Mouse (Mus musculus) CH12.LX (cell line): ENCODE results near the gene Cdc45. TPM values are rescaled to one million over a fixed set of nuclear protein-coding genes. Genes with fewer than 3 reads are reported as not detected.

Source experiments
- DNase-seq: peaks from one replicate; pipeline ENCODE4 v3.0.0-alpha.2; 2013; ENCODE audit errors: extremely low read depth
- H3K27ac ChIP-seq: 2 replicates; pipeline ENCODE4 v1.5.1; 2012; ENCODE audit warnings: low read depth, mild to moderate bottlenecking, control low read depth, moderate library complexity; ENCODE audit not compliant: insufficient read depth
- H3K27me3 ChIP-seq: replicated peaks from 2 replicates; pipeline ENCODE3; 2012; ENCODE audit warnings: inconsistent platforms
- H3K36me3 ChIP-seq, 2 experiments: replicated peaks in 1 of 2; 2 replicates each; pipeline versions ENCODE3 to v1.6.1; 2012; ENCODE audit warnings: inconsistent platforms in 1 of 2, low read length in 1 of 2, mild to moderate bottlenecking in 1 of 2, mixed read lengths in 1 of 2, moderate library complexity in 1 of 2; ENCODE audit not compliant: control insufficient read depth in 1 of 2, insufficient read depth in 1 of 2
- H3K4me1 ChIP-seq, 2 experiments: 2 replicates each; pipeline ENCODE4 v1.6.1; 2012; ENCODE audit warnings: inconsistent platforms in 1 of 2, moderate library complexity in 1 of 2; ENCODE audit not compliant: insufficient read depth in 2 of 2, control insufficient read depth in 1 of 2
- H3K4me2 ChIP-seq: 2 replicates; pipeline ENCODE4 v1.6.1; 2012; ENCODE audit warnings: low read depth, mild to moderate bottlenecking, control low read depth; ENCODE audit not compliant: poor library complexity, insufficient read depth, severe bottlenecking
- H3K4me3 ChIP-seq, 3 experiments: fragments of 150-350 bp in 1 of 3; sonication (generic) in 1 of 3; replicated peaks in 1 of 3; 2 replicates each; pipeline versions ENCODE3 to v1.5.1; 2011 to 2012; ENCODE audit warnings: low read depth in 2 of 3, low read length in 2 of 3, mild to moderate bottlenecking in 2 of 3, moderate library complexity in 2 of 3, control low read depth in 1 of 3, improper control_type of control experiment in 1 of 3, inconsistent platforms in 1 of 3, mixed read lengths in 1 of 3; ENCODE audit not compliant: poor library complexity in 1 of 3
- H3K79me2 ChIP-seq: replicated peaks from 2 replicates; pipeline ENCODE4 v1.6.1; 2012; ENCODE audit warnings: mild to moderate bottlenecking, moderate library complexity; ENCODE audit not compliant: control insufficient read depth, poor library complexity, insufficient read depth, severe bottlenecking; ENCODE audit errors: extremely low read depth
- H3K9ac ChIP-seq: 2 replicates; pipeline ENCODE4 v1.6.1; 2012; ENCODE audit warnings: low read depth, mild to moderate bottlenecking, control low read depth, moderate library complexity; ENCODE audit not compliant: insufficient read depth
- H3K9me3 ChIP-seq: replicated peaks from 2 replicates; pipeline ENCODE3; 2012; ENCODE audit warnings: low read length, inconsistent platforms, mixed read lengths
- CHD1 ChIP-seq: IDR thresholded peaks from 2 replicates; pipeline ENCODE4 v1.6.1; 2012; ENCODE audit warnings: low read depth, low read length, improper control_type of control experiment, inconsistent platforms
- CHD2 ChIP-seq: IDR thresholded peaks from 2 replicates; pipeline ENCODE4 v1.6.1; 2011; ENCODE audit warnings: low read length, improper control_type of control experiment
- E2F4 ChIP-seq: IDR thresholded peaks from 2 replicates; pipeline ENCODE4 v1.6.1; 2011; ENCODE audit warnings: low read depth, low read length, improper control_type of control experiment; ENCODE audit not compliant: insufficient replicate concordance
- ELF1 ChIP-seq: IDR thresholded peaks from 2 replicates; pipeline ENCODE4 v1.6.1; 2014; ENCODE audit warnings: low read depth, mild to moderate bottlenecking, inconsistent platforms, low read length, improper control_type of control experiment
- JUND ChIP-seq: conservative IDR thresholded peaks from 2 replicates; pipeline ENCODE4 v1.6.1; 2011; ENCODE audit warnings: low read depth, low read length, improper control_type of control experiment
- MAX ChIP-seq: IDR thresholded peaks from 2 replicates; pipeline ENCODE4 v1.6.1; 2011; ENCODE audit warnings: low read length, improper control_type of control experiment
- MXI1 ChIP-seq: IDR thresholded peaks from 2 replicates; pipeline ENCODE4 v1.6.1; 2011; ENCODE audit warnings: mild to moderate bottlenecking, low read depth, low read length, improper control_type of control experiment
- SIN3A ChIP-seq: IDR thresholded peaks from 2 replicates; pipeline ENCODE4 v1.6.1; 2012; ENCODE audit warnings: low read length, improper control_type of control experiment, inconsistent platforms
- TCF12 ChIP-seq: IDR thresholded peaks from 2 replicates; pipeline ENCODE4 v1.6.1; 2014; ENCODE audit warnings: low read depth, mild to moderate bottlenecking, inconsistent platforms, low read length, improper control_type of control experiment
- UBTF ChIP-seq: IDR thresholded peaks from 2 replicates; pipeline ENCODE4 v1.6.1; 2012; ENCODE audit warnings: low read depth, mild to moderate bottlenecking, inconsistent platforms, low read length, improper control_type of control experiment, moderate library complexity
- USF2 ChIP-seq: conservative IDR thresholded peaks from 2 replicates; pipeline ENCODE4 v1.6.1; 2011; ENCODE audit warnings: low read depth, low read length, improper control_type of control experiment
- ZKSCAN1 ChIP-seq: IDR thresholded peaks from 2 replicates; pipeline ENCODE4 v1.6.1; 2012; ENCODE audit warnings: low read depth, inconsistent platforms, low read length, improper control_type of control experiment, borderline replicate concordance
- ZMIZ1 ChIP-seq: IDR thresholded peaks from 2 replicates; pipeline ENCODE4 v1.6.1; 2012; ENCODE audit warnings: low read depth, mild to moderate bottlenecking, inconsistent platforms, low read length, improper control_type of control experiment
- dilution Hi-C: fragments of 300-500 bp; cut with MboI; formaldehyde crosslinking; loops from 2 replicates; pipeline ENCODE4 v1.14.3; 2020; ENCODE audit warnings: low sequenced_read_pairs; ENCODE audit not compliant: extremely low pct_unique_long_range_greater_than_20kb, extremely low pct_ligation_motif_present
- in situ Hi-C: fragments of 300-500 bp; cut with MboI; formaldehyde crosslinking; loops from 3 replicates; pipeline ENCODE4 v1.14.3; 2019; ENCODE audit warnings: low sequenced_read_pairs, low pct_ligation_motif_present, low pct_unique_long_range_greater_than_20kb, mixed read lengths
- polyA plus RNA-seq: library from polyadenylated mRNA; unstranded; fragments of >175 nt; gene quantifications from 2 replicates; pipeline ENCODE4 v1.2.1, GENCODE M21; 2012; ENCODE audit warnings: low read depth; ENCODE audit not compliant: insufficient read length
- total RNA-seq, 2 experiments: library from RNA; depleted of rRNA; stranded (reverse); fragments of 300-350 nt in 1 of 2; fragments of >200 nt in 1 of 2; gene quantifications; 2 replicates each; pipeline ENCODE4 v1.2.3; 2012 to 2014

Cdc45 gene
- total and polyA plus RNA-seq, 3 experiments = 117 to 144 (median 136) TPM

DNA sequence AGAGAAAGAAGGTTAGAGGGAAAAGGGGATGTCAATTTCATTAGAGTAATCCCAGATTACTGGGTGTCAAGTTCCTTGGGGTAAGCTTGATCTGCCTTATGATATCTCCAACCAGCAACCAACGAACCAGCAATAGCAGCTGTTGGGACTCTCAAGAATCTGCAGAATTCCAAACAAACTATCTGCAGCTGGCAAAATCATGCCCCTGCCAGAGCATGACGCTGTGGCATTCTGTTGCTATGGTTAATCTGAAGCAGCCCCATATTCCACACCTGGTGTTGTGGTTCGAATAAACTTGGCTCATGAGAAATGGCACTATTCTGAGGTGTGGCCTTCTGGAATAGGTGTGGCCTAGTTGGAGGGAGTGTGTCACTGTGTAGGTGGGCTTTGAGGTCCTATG is 48.8 kb downstream of the Cdc45 start:
- H3K36me3 ChIP-seq = no peaks in the 10 kb centered on the region
- TF ChIP-seq ZKSCAN1 (no peak), CHD2 (no peak), UBTF (no peak), MAX (no peak), USF2 (no peak)
- TF ChIP-seq, all 38 proteins: peak for 0
- no peaks in the 10 kb centered on the region for H3K4me1 ChIP-seq
- H3K27me3 ChIP-seq = no peaks in the 10 kb centered on the region
- DNase-seq = no peak
- H3K79me2 ChIP-seq = no peaks in the 10 kb centered on the region
- in situ Hi-C loops (no loop called here), dilution Hi-C loops (no loop called here)
- no peak overlapping the region for H3K9ac ChIP-seq
- H3K4me3 ChIP-seq = no peak overlapping the region
- H3K9me3 ChIP-seq = peaks cover 4% of the 10 kb centered on the region
- no peak overlapping the region for H3K4me2 ChIP-seq
- H3K27ac ChIP-seq = no peak overlapping the region

DNA sequence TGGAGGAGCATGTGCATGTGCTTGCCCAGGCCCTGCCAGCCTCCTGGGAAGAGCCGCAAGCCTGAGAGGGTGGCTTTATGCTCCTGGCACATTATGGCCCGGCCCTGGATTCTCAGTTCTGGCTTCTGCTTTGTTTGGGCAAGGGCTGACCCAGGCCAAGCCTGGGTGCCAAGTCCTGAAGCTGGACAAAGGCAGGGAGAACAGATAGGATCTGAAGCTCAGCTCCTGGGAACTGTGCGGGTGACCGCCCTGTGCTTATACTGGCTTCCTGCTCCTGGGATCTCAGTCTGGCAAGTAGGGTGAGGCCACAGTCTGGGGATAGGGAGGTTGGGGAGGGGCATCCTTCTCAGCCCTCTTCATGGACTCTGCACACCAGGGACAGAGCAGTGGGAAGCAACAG is 50.1 kb downstream of the Cdc45 start:
- H3K27ac ChIP-seq = no peak overlapping the region
- no peak for TF ChIP-seq MAX
- no peak for TF ChIP-seq TCF12
- TF ChIP-seq ZMIZ1 = no peak
- TF ChIP-seq CHD2 = no peak
- no peak for TF ChIP-seq JUND
- TF ChIP-seq, all 38 proteins: peak for 0
- H3K9me3 ChIP-seq = peaks cover 4% of the 10 kb centered on the region
- H3K4me3 ChIP-seq = no peak overlapping the region
- no peaks in the 10 kb centered on the region for H3K36me3 ChIP-seq
- dilution Hi-C loops = no loop called here
- in situ Hi-C loops = no loop called here
- no peak overlapping the region for H3K9ac ChIP-seq
- DNase-seq = no peak
- H3K27me3 ChIP-seq = no peaks in the 10 kb centered on the region
- H3K4me1 ChIP-seq = no peaks in the 10 kb centered on the region
- H3K4me2 ChIP-seq = no peak overlapping the region
- no peaks in the 10 kb centered on the region for H3K79me2 ChIP-seq

DNA sequence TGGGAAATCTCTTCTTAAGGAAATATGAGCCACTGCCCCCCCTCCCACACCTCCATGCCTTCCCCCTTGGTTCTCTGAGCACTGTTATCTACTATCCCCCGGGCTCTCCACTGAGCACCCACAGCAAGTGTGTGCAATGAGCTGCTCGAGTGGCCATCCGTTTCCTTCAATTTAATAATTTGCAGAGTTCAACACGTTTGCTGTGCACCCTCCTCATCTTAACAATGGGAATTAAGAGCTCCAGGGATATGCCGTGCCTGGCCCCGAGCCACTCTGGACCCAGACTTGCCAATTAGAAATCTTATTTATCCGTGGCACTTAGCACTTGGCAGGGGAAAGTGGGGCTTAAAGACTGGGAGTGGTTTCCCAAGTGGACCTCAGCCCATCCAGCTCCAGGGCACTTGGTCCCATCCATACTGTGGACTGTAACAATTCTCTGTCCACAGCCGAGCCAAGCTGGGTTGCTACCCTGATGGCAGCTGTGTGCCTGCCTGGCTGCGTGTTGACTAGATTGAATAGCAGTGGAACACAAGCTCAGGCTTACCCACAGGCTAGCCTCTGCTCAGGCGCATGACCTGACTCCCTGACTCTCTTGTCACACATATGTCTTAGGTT is 59.8 kb downstream of the Cdc45 start:
- DNase-seq = no peak
- H3K4me2 ChIP-seq = no peak overlapping the region
- no peaks in the 10 kb centered on the region for H3K36me3 ChIP-seq
- no peaks in the 10 kb centered on the region for H3K4me1 ChIP-seq
- in situ Hi-C loops (no loop called here), dilution Hi-C loops (no loop called here)
- H3K79me2 ChIP-seq = no peaks in the 10 kb centered on the region
- TF ChIP-seq USF2 = no peak
- TF ChIP-seq E2F4 = no peak
- no peak for TF ChIP-seq ELF1
- no peak for TF ChIP-seq CHD1
- TF ChIP-seq SIN3A = no peak
- TF ChIP-seq MXI1 = no peak
- no peak for TF ChIP-seq CHD2
- no peak for TF ChIP-seq ZKSCAN1
- H3K27ac ChIP-seq = no peak overlapping the region
- no peak overlapping the region for H3K9ac ChIP-seq
- no peak overlapping the region for H3K4me3 ChIP-seq
- no peaks in the 10 kb centered on the region for H3K9me3 ChIP-seq
- no peaks in the 10 kb centered on the region for H3K27me3 ChIP-seq
